Mouse (Mus musculus): ENCODE measurements around the gene Psmd4. TPM values are rescaled to one million over a fixed set of nuclear protein-coding genes. Genes with fewer than 3 reads are reported as not detected.
A peak's percentile ranks its signal among the peaks of the same experiment; 100 is the strongest.
"Not testable (repeated sequence)": the region's sequence is repeated elsewhere in the genome, so short reads cannot be mapped to it uniquely, and the experiment has no call there.

Gene Psmd4
- polyA plus RNA-seq, 1 experiment = 338 TPM

DNA sequence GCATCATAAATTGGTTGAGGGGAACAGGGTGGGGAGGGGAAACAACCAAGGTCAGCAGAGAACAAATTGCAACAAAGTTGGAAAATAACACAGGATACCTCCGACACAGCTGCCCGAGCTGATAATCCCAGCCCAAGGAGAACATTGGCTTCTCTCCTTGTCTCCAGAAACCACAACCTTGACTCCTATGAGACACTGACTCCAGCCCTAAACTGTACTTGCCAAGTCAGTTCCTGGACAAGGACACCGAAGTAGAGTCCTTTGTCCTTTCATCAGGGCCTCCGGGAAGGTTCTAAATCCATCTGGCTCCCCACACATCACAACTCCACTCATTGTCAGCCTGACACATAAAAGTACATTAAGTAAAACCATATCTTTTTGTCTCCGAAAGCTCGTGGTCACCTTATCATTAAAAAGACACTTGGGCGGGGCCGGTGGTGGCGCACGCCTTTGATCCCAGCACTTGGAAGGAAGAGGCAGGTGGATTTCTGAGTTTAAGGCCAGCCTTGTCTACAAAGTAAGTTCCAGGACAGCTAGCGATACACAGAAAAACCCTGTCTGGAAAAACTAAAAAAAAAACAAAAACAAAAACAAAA, 4.1 kb upstream of the Psmd4 start:
- no peak overlapping the region for H3ac ChIP-seq (ENCODE audit: control insufficient read depth, insufficient read length)
- no peaks in the 10 kb centered on the region for H3K36me3 ChIP-seq (ENCODE audit: control insufficient read depth, insufficient read depth)
- no peaks in the 10 kb centered on the region for H3K27me3 ChIP-seq (ENCODE audit: control insufficient read depth, insufficient read depth, insufficient read length)
- peaks cover 8% of the 10 kb centered on the region for H3K79me2 ChIP-seq (ENCODE audit: control insufficient read depth, insufficient read depth)
- H3K4me3 ChIP-seq = no peak overlapping the region
- H3K4me2 ChIP-seq (ENCODE audit: low read depth) = no peak overlapping the region
- TF ChIP-seq POLR2A (IDR thresholded peaks at IDR 0.05; ENCODE audit: insufficient read length, low read depth) (no peak), TCF3 (IDR thresholded peaks at IDR 0.05; ENCODE audit: insufficient read length, low read depth) (no peak), CEBPB (IDR thresholded peaks at IDR 0.05; ENCODE audit: insufficient read depth, poor library complexity, severe bottlenecking) (no peak), MYOD1 (IDR thresholded peaks at IDR 0.05; ENCODE audit: control insufficient read depth in 1 of 3, insufficient read length in 2 of 3, low read depth in 2 of 3) (no peak), MYOG (IDR thresholded peaks at IDR 0.05; ENCODE audit: control insufficient read depth in 1 of 3, insufficient read depth in 1 of 3, insufficient read length in 2 of 3, low read depth in 2 of 3) (no peak), E2F4 (IDR thresholded peaks at IDR 0.05; ENCODE audit: insufficient read depth) (no peak), POLR2AphosphoS2 (IDR thresholded peaks at IDR 0.05; ENCODE audit: insufficient read length, low read depth) (no peak), MAX (IDR thresholded peaks at IDR 0.05; ENCODE audit: low read depth) (no peak), REST (IDR thresholded peaks at IDR 0.05; ENCODE audit: insufficient read depth, insufficient read length) (no peak)

DNA sequence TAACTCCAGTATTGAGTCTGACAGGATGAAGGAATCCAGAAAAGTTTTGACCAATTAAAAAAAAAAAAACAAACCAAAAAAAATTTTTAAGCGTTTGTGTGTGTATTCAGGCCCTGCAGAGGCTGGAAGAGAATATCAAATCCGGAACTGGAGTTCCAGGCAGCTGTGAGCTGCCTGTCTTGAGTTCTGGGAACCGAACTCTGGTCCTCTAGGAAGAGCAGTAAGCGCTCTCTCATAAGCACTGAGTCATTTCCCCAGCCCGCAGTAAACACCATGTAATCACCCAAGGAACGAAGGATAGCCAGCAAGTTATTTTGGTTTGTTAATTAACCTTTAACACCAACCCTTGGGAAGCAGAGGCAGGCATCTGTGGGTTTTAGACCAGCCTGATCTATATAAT, 837 bp upstream of the Psmd4 start:
- Histone ChIP-seq H3K4me2 (ENCODE audit: low read depth) (peak overlapping the region; percentile 83), H3K36me3 (ENCODE audit: control insufficient read depth, insufficient read depth) (no peaks in the 10 kb centered on the region), H3K79me2 (ENCODE audit: control insufficient read depth, insufficient read depth) (peaks cover 40% of the 10 kb centered on the region), H3ac (ENCODE audit: control insufficient read depth, insufficient read length) (no peak overlapping the region), H3K27me3 (ENCODE audit: control insufficient read depth, insufficient read depth, insufficient read length) (no peaks in the 10 kb centered on the region), H3K4me3 (no peak overlapping the region)
- no peak for TF ChIP-seq TCF12 (IDR thresholded peaks at IDR 0.05; ENCODE audit: insufficient read depth, poor library complexity, severe bottlenecking)

DNA sequence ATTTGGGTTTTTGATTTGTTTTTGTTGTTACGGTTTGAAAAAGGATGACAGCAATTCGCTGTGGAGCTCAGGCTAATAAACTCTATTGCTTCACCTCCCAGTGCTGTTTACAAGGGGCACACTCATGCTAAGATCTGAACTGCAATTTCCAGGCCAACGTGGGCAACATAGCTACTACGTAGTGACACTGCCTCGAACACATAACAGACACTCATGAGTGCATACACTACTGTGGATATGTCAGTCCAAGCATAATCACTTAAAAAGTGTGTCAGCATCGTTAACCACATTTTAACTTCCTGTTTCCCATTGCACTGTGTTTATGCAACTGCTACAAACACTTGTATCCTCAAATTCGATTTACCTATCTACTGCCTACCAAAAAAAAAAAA, 420 bp upstream of the Psmd4 start:
- H3K4me2 ChIP-seq (ENCODE audit: low read depth) = peak overlapping the region; percentile 83
- peak overlapping the region; percentile 53 for H3K4me3 ChIP-seq
- peaks cover 44% of the 10 kb centered on the region for H3K79me2 ChIP-seq (ENCODE audit: control insufficient read depth, insufficient read depth)
- TF ChIP-seq MAX (IDR thresholded peaks at IDR 0.05; ENCODE audit: low read depth) (no peak), CEBPB (IDR thresholded peaks at IDR 0.05; ENCODE audit: insufficient read depth, poor library complexity, severe bottlenecking) (no peak), SRF (IDR thresholded peaks at IDR 0.05; ENCODE audit: control insufficient read depth, insufficient read length, low read depth) (no peak), TCF12 (IDR thresholded peaks at IDR 0.05; ENCODE audit: insufficient read depth, poor library complexity, severe bottlenecking) (no peak), USF1 (IDR thresholded peaks at IDR 0.05; ENCODE audit: low read depth) (no peak), MYOD1 (IDR thresholded peaks at IDR 0.05; ENCODE audit: control insufficient read depth in 1 of 3, insufficient read length in 2 of 3, low read depth in 2 of 3) (no peak), MYOG (IDR thresholded peaks at IDR 0.05; ENCODE audit: control insufficient read depth in 1 of 3, insufficient read depth in 1 of 3, insufficient read length in 2 of 3, low read depth in 2 of 3) (no peak), POLR2AphosphoS2 (IDR thresholded peaks at IDR 0.05; ENCODE audit: insufficient read length, low read depth) (no peak), POLR2A (IDR thresholded peaks at IDR 0.05; ENCODE audit: insufficient read length, low read depth) (no peak), REST (IDR thresholded peaks at IDR 0.05; ENCODE audit: insufficient read depth, insufficient read length) (no peak), TCF3 (IDR thresholded peaks at IDR 0.05; ENCODE audit: insufficient read length, low read depth) (no peak), E2F4 (IDR thresholded peaks at IDR 0.05; ENCODE audit: insufficient read depth) (no peak)
- H3ac ChIP-seq (ENCODE audit: control insufficient read depth, insufficient read length) = peak overlapping the region; percentile 58
- H3K36me3 ChIP-seq (ENCODE audit: control insufficient read depth, insufficient read depth) = no peaks in the 10 kb centered on the region
- H3K27me3 ChIP-seq (ENCODE audit: control insufficient read depth, insufficient read depth, insufficient read length) = no peaks in the 10 kb centered on the region

DNA sequence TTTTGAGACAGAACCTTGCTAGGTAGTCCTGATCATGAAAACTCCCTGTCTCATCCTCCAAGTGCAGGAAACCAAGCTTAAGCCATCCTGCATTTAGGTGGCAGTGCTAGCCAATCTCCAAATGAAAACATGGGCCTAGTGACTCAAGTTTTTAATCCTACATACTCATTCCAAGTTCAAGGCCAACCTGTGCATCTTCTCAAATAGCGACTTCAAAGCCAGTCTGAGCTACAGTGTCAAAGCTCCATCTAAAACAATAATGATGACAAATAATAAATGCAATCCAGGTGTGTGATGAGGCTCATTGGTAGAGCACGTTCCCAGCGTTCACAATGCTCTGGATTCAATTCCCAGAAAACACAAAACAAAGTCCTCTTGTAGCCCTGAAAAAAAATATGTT, 789 bp downstream of the Psmd4 start:
- Histone ChIP-seq H3ac (ENCODE audit: control insufficient read depth, insufficient read length) (peak overlapping the region; percentile 58), H3K79me2 (ENCODE audit: control insufficient read depth, insufficient read depth) (peaks cover 55% of the 10 kb centered on the region), H3K4me2 (ENCODE audit: low read depth) (peak overlapping the region; percentile 75), H3K36me3 (ENCODE audit: control insufficient read depth, insufficient read depth) (peaks cover 1% of the 10 kb centered on the region), H3K4me3 (peak overlapping the region; percentile 53), H3K27me3 (ENCODE audit: control insufficient read depth, insufficient read depth, insufficient read length) (no peaks in the 10 kb centered on the region)
- no peak for TF ChIP-seq USF1 (IDR thresholded peaks at IDR 0.05; ENCODE audit: low read depth)
- no peak for TF ChIP-seq POLR2A (IDR thresholded peaks at IDR 0.05; ENCODE audit: insufficient read length, low read depth)
- TF ChIP-seq POLR2AphosphoS2 (IDR thresholded peaks at IDR 0.05; ENCODE audit: insufficient read length, low read depth) = no peak
- TF ChIP-seq MYOD1 (IDR thresholded peaks at IDR 0.05; ENCODE audit: control insufficient read depth in 1 of 3, insufficient read length in 2 of 3, low read depth in 2 of 3) = no peak
- no peak for TF ChIP-seq TCF12 (IDR thresholded peaks at IDR 0.05; ENCODE audit: insufficient read depth, poor library complexity, severe bottlenecking)
- no peak for TF ChIP-seq MYOG (IDR thresholded peaks at IDR 0.05; ENCODE audit: control insufficient read depth in 1 of 3, insufficient read depth in 1 of 3, insufficient read length in 2 of 3, low read depth in 2 of 3)

DNA sequence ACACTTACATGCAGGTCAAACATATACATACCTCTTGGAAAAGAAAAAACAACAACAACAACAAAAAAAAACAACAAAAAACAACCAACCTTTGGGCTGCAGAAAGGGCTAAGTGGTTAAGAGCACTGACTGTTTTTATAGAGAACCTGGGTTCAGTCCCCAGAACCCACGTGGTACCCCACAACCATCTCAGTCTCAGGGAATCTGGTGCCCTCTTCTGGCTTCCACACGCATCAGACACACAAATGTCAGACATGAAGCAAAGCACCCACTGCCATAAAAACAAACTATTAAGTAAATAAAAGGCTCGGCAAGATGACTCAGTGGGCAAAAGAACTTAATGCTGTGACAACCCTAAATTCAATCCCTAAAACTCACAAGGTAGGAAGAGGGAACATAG, 12.5 kb downstream of the Psmd4 start:
- Histone ChIP-seq H3K4me3 (no peak overlapping the region), H3K79me2 (ENCODE audit: control insufficient read depth, insufficient read depth) (no peaks in the 10 kb centered on the region), H3K36me3 (ENCODE audit: control insufficient read depth, insufficient read depth) (peaks cover 30% of the 10 kb centered on the region), H3K4me2 (ENCODE audit: low read depth) (no peak overlapping the region), H3ac (ENCODE audit: control insufficient read depth, insufficient read length) (no peak overlapping the region), H3K27me3 (ENCODE audit: control insufficient read depth, insufficient read depth, insufficient read length) (no peaks in the 10 kb centered on the region)
- TF ChIP-seq POLR2AphosphoS2 (IDR thresholded peaks at IDR 0.05; ENCODE audit: insufficient read length, low read depth) (no peak), POLR2A (IDR thresholded peaks at IDR 0.05; ENCODE audit: insufficient read length, low read depth) (no peak), REST (IDR thresholded peaks at IDR 0.05; ENCODE audit: insufficient read depth, insufficient read length) (no peak), MYOD1 (IDR thresholded peaks at IDR 0.05; ENCODE audit: control insufficient read depth in 1 of 3, insufficient read length in 2 of 3, low read depth in 2 of 3) (no peak), USF1 (IDR thresholded peaks at IDR 0.05; ENCODE audit: low read depth) (no peak), CEBPB (IDR thresholded peaks at IDR 0.05; ENCODE audit: insufficient read depth, poor library complexity, severe bottlenecking) (no peak), TCF3 (IDR thresholded peaks at IDR 0.05; ENCODE audit: insufficient read length, low read depth) (no peak), MAX (IDR thresholded peaks at IDR 0.05; ENCODE audit: low read depth) (no peak)

DNA sequence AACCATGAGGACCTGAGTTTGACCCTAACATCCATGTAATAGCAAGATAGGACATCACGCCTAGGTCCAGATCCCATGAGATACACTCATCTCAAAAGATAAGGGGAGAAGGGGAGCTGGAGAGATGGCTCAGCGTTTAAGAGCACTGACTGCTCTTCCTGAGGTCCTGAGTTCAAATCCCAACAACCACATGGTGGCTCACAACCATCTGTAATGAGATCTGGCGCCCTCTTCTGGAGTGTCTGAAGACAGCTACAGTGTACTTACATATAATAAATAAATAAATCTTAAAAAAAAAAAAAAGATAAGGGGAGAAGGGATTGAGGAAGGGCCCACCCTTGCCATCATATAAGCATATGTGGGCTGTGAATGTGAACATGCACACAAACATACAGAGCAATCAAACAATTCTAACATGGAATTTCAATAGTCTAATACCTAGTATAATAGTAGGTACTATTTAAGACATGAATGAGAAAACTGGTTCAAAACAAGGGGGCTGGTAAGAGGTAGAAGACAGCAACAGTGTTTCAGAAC, 13.1 kb downstream of the Psmd4 start:
- H3K4me3 ChIP-seq; H3K27me3 ChIP-seq (ENCODE audit: control insufficient read depth, insufficient read depth, insufficient read length); H3K4me2 ChIP-seq (ENCODE audit: low read depth); H3K79me2 ChIP-seq (ENCODE audit: control insufficient read depth, insufficient read depth); H3ac ChIP-seq (ENCODE audit: control insufficient read depth, insufficient read length): not testable (repeated sequence)
- peaks cover 24% of the 10 kb centered on the region for H3K36me3 ChIP-seq (ENCODE audit: control insufficient read depth, insufficient read depth)
